Mouse (Mus musculus) heart, embryonic 15.5 days (tissue): Measurements from ENCODE around the gene Hspbp1. TPM values are rescaled to one million over a fixed set of nuclear protein-coding genes. Genes with fewer than 3 reads are reported as not detected.

ENCODE experiments used
- ATAC-seq: fragments of 200-750 bp; cut with Nextera tagmentation; replicated peaks from 2 replicates; pipeline ENCODE4 v1.8.0; 2017; ENCODE audit warnings: low read depth, moderate TSS enrichment; ENCODE audit not compliant: insufficient number of reproducible peaks, insufficient read depth, low FRiP score
- H3K27ac ChIP-seq: fragments of 300-500 bp; sonication (generic); 2 replicates; pipeline ENCODE4 v1.5.1; 2015; ENCODE audit warnings: mild to moderate bottlenecking, inconsistent platforms
- H3K27me3 ChIP-seq: fragments of 300-500 bp; sonication (generic); 2 replicates; pipeline ENCODE4 v1.6.1; 2015; ENCODE audit warnings: inconsistent platforms
- H3K36me3 ChIP-seq: fragments of 300-500 bp; sonication (generic); 2 replicates; pipeline ENCODE4 v1.6.1; 2015; ENCODE audit warnings: mild to moderate bottlenecking, inconsistent platforms
- H3K4me1 ChIP-seq: fragments of 300-500 bp; sonication (generic); replicated peaks from 2 replicates; pipeline ENCODE4 v1.6.1; 2015; ENCODE audit warnings: inconsistent platforms
- H3K4me2 ChIP-seq: fragments of 300-500 bp; sonication (generic); 2 replicates; pipeline ENCODE4 v1.6.1; 2015; ENCODE audit warnings: inconsistent platforms, mild to moderate bottlenecking, moderate library complexity
- H3K4me3 ChIP-seq: fragments of 300-500 bp; sonication (generic); 2 replicates; pipeline ENCODE4 v1.5.1; 2015; ENCODE audit warnings: mild to moderate bottlenecking, inconsistent platforms
- H3K9ac ChIP-seq: fragments of 300-500 bp; sonication (generic); 2 replicates; pipeline ENCODE4 v1.6.1; 2015; ENCODE audit warnings: mild to moderate bottlenecking, inconsistent platforms
- H3K9me3 ChIP-seq: fragments of 300-500 bp; sonication (generic); replicated peaks from 2 replicates; pipeline ENCODE4 v1.6.1; 2016; ENCODE audit warnings: inconsistent platforms
- WGBS: fragments of 180-500 bp; shearing (Covaris S2); methylation state at CpG from one replicate; pipeline ENCODE4 v1.1.7; 2015; ENCODE audit warnings: mixed read lengths; 5-methylcytosine and 5-hydroxymethylcytosine counted together
- polyA plus RNA-seq: library from polyadenylated mRNA; unstranded; fragments of >200 nt; fragmentation: Nextera tagmentation; extraction: Ambion mirVana; gene quantifications from 2 replicates; pipeline ENCODE4 v1.2.1, GENCODE M21; 2015

Hspbp1 gene
- polyA plus RNA-seq, 1 experiment from 2014 or later = 71.7 TPM

GRCm38 (mm10) chr7:4666871-4667270, 18.0 kb downstream of the Hspbp1 start:
- H3K27ac ChIP-seq = no peak overlapping the region
- 94% methylated on average over 5 of the region's 5 CpGs for WGBS
- H3K4me3 ChIP-seq = no peak overlapping the region
- no peaks in the 10 kb centered on the region for H3K9me3 ChIP-seq
- no peak overlapping the region for H3K9ac ChIP-seq
- no peak overlapping the region for H3K4me2 ChIP-seq
- no peaks in the 10 kb centered on the region for H3K27me3 ChIP-seq
- peaks cover 3% of the 10 kb centered on the region; the same call in 1 of the 2 replicates for H3K4me1 ChIP-seq
- no peak for ATAC-seq
- peaks cover 50% of the 10 kb centered on the region for H3K36me3 ChIP-seq

DNA sequence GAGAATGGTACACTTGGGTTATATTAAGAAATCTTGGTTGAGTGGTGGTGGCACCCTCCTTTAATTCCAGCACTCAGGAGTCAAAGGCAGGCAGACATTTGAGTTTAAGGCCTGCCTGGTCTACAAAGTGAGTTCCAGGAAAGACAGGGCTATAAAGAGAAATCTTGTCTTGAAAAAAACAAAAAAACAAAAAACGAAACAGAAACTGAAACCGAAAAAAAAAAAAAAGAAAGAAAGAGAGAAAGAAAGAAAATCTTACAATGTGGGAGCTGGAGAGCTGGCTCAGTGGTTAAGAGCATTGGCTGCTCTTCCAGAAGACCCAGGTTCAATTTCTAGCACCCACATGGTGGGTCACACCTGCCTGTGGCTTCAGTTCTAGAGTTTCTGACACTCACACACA, 21.1 kb downstream of the Hspbp1 start:
- Histone ChIP-seq H3K27ac (no peak overlapping the region), H3K4me1 (peaks cover 6% of the 10 kb centered on the region), H3K27me3 (no peaks in the 10 kb centered on the region), H3K9me3 (no peaks in the 10 kb centered on the region), H3K36me3 (peaks cover 39% of the 10 kb centered on the region), H3K4me3 (no peak overlapping the region), H3K4me2 (no peak overlapping the region), H3K9ac (no peak overlapping the region)
- WGBS = 84% methylated on average over 2 of the region's 2 CpGs
- ATAC-seq = no peak

- no peak for ATAC-seq
- H3K9ac ChIP-seq = no peak overlapping the region
- WGBS = 74% methylated on average over 8 of the region's 8 CpGs
- no peaks in the 10 kb centered on the region for H3K9me3 ChIP-seq
- no peak overlapping the region for H3K4me2 ChIP-seq
- peaks cover 6% of the 10 kb centered on the region for H3K4me1 ChIP-seq
- no peak overlapping the region for H3K4me3 ChIP-seq
- no peaks in the 10 kb centered on the region for H3K27me3 ChIP-seq
- no peak overlapping the region for H3K27ac ChIP-seq
- H3K36me3 ChIP-seq = peaks cover 34% of the 10 kb centered on the region
Observed at GRCm38 (mm10) chr7:4663179-4663578, 21.7 kb downstream of the Hspbp1 start.

DNA sequence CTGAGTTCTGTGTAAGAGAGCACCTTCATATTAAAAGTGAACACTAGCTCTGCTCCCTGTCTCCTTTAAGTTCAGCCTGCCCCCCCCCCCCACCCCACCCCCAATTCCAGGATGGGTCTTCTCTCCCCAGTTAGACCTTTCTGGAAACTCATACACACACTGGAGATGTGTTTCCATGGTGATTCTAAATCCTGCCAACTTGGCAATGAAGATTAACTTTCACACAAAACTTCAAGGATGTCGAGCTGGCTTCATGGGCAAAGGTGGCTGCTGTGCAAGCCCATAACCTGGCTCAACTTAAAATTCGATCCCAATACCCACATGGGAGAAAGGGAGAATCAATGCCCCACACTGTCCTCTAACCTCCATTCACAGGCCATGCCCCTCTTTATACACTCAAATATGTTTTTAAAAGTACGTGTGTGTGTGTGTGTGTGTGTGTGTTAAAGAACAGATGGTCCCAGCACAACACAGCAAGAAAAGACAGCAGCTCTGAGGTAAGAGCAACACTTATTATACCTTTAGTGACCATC, 24.9 kb downstream of the Hspbp1 start:
- ATAC-seq = no peak
- Histone ChIP-seq H3K4me1 (peaks cover 27% of the 10 kb centered on the region), H3K36me3 (peaks cover 15% of the 10 kb centered on the region), H3K4me3 (peak overlapping the region; percentile 94), H3K27me3 (no peaks in the 10 kb centered on the region), H3K9me3 (no peaks in the 10 kb centered on the region), H3K27ac (peak overlapping the region; percentile 96), H3K4me2 (peak overlapping the region; percentile 86), H3K9ac (no peak overlapping the region)
- WGBS = 70% methylated on average over 3 of the region's 3 CpGs

- no peaks in the 10 kb centered on the region for H3K27me3 ChIP-seq
- peaks cover 34% of the 10 kb centered on the region for H3K4me1 ChIP-seq
- peak; percentile 97 for ATAC-seq
- peaks cover 8% of the 10 kb centered on the region for H3K36me3 ChIP-seq
- no peaks in the 10 kb centered on the region for H3K9me3 ChIP-seq
- peak within 1 kb of the TSS; percentile 94 for H3K4me3 ChIP-seq
- peak within 1 kb of the TSS; percentile 96 for H3K27ac ChIP-seq
- under 1% methylated on average over 53 of the region's 54 CpGs for WGBS
- peak within 1 kb of the TSS; percentile 98 for H3K9ac ChIP-seq
- H3K4me2 ChIP-seq = peak within 1 kb of the TSS; percentile 86
Observed at GRCm38 (mm10) chr7:4658912-4659551, 25.8 kb downstream of the Hspbp1 start, which contains the start of gene Ppp6r1. Gene Ppp6r1, minus strand, starts transcription at chr7:4659019.

- under 1% methylated on average over 62 of the region's 78 CpGs for WGBS
- H3K4me1 ChIP-seq = peaks cover 35% of the 10 kb centered on the region
- H3K4me2 ChIP-seq = peak overlapping the region; percentile 86
- H3K36me3 ChIP-seq = peaks cover 2% of the 10 kb centered on the region
- H3K27ac ChIP-seq = peak overlapping the region; percentile 96
- ATAC-seq = peak; percentile 66
- H3K4me3 ChIP-seq = peak overlapping the region; percentile 94
- H3K9ac ChIP-seq = peak overlapping the region; percentile 98
- H3K9me3 ChIP-seq = no peaks in the 10 kb centered on the region
- H3K27me3 ChIP-seq = no peaks in the 10 kb centered on the region
Observed at GRCm38 (mm10) chr7:4658128-4658907, 26.6 kb downstream of the Hspbp1 start.

- H3K36me3 ChIP-seq = no peaks in the 10 kb centered on the region; the same call in 1 of the 2 replicates
- no peaks in the 10 kb centered on the region for H3K27me3 ChIP-seq
- WGBS = 27% methylated on average over 9 of the region's 9 CpGs
- H3K4me3 ChIP-seq = peak overlapping the region; percentile 94
- H3K9me3 ChIP-seq = no peaks in the 10 kb centered on the region
- H3K27ac ChIP-seq = peak overlapping the region; percentile 96
- peaks cover 38% of the 10 kb centered on the region for H3K4me1 ChIP-seq
- H3K4me2 ChIP-seq = peak overlapping the region; percentile 86
- ATAC-seq = no peak
- peak overlapping the region; percentile 98 for H3K9ac ChIP-seq
Observed at GRCm38 (mm10) chr7:4657521-4658127, 27.2 kb downstream of the Hspbp1 start.

DNA sequence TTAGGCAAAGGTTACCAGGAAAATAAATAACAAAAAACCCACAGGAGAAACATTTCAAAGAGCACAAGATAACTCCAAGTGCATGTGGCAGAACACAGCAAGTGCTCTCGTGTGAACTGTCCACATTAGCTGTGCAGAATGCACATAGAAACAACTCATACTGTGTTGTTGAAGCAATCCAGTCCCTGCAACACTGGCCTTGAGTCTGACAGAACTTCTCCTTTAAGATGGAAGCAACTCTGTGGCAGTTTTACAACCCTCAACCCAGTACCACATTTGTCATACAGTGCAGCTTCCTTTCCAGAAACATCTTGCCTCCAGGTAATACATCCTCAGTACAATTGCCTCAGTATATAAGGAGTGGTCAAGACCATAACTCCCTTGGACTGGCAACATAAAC, 28.1 kb downstream of the Hspbp1 start:
- Histone ChIP-seq H3K4me3 (peak overlapping the region; percentile 94), H3K4me1 (peaks cover 44% of the 10 kb centered on the region), H3K4me2 (peak overlapping the region; percentile 86), H3K9ac (peak overlapping the region; percentile 98; the same call in 1 of the 2 replicates), H3K27me3 (no peaks in the 10 kb centered on the region), H3K27ac (no peak overlapping the region), H3K9me3 (no peaks in the 10 kb centered on the region), H3K36me3 (no peaks in the 10 kb centered on the region)
- WGBS = 30% methylated on average over 1 of the region's 1 CpGs
- ATAC-seq = no peak

GRCm38 (mm10) chr7:4655916-4656315, 29.0 kb downstream of the Hspbp1 start:
- Histone ChIP-seq H3K9ac (no peak overlapping the region), H3K27ac (no peak overlapping the region), H3K27me3 (no peaks in the 10 kb centered on the region), H3K4me3 (no peak overlapping the region), H3K9me3 (no peaks in the 10 kb centered on the region), H3K36me3 (no peaks in the 10 kb centered on the region), H3K4me1 (peaks cover 46% of the 10 kb centered on the region), H3K4me2 (no peak overlapping the region; the same call in 1 of the 2 replicates)
- 53% methylated on average over 1 of the region's 1 CpGs for WGBS
- ATAC-seq = no peak

- H3K9me3 ChIP-seq = no peaks in the 10 kb centered on the region
- no peaks in the 10 kb centered on the region for H3K36me3 ChIP-seq
- no peaks in the 10 kb centered on the region for H3K27me3 ChIP-seq
- H3K27ac ChIP-seq = no peak overlapping the region
- WGBS = 81% methylated on average over 4 of the region's 4 CpGs
- H3K9ac ChIP-seq = no peak overlapping the region
- peaks cover 46% of the 10 kb centered on the region for H3K4me1 ChIP-seq
- H3K4me3 ChIP-seq = no peak overlapping the region
- ATAC-seq = no peak
- H3K4me2 ChIP-seq = no peak overlapping the region
Observed at GRCm38 (mm10) chr7:4655393-4655792, 29.5 kb downstream of the Hspbp1 start.

GRCm38 (mm10) chr7:4654221-4654620, 30.6 kb downstream of the Hspbp1 start:
- Histone ChIP-seq H3K27me3 (no peaks in the 10 kb centered on the region), H3K4me2 (0 out of 2 replicates have a peak overlapping the region, but pooled peaks have one; percentile 4), H3K36me3 (no peaks in the 10 kb centered on the region), H3K9ac (no peak overlapping the region), H3K27ac (peak overlapping the region; percentile 55), H3K4me3 (0 out of 2 replicates have a peak overlapping the region, but pooled peaks have one; percentile 4), H3K4me1 (peaks cover 39% of the 10 kb centered on the region), H3K9me3 (no peaks in the 10 kb centered on the region)
- ATAC-seq = no peak
- 74% methylated on average over 2 of the region's 2 CpGs for WGBS
